Mouse (Mus musculus): ENCODE results near the gene Adamts9. TPM values are rescaled to one million over a fixed set of nuclear protein-coding genes. Genes with fewer than 3 reads are reported as not detected.

The Adamts9 gene
- polyA plus RNA-seq, 1 experiment from 2014 or later, result 8.2 TPM

DNA sequence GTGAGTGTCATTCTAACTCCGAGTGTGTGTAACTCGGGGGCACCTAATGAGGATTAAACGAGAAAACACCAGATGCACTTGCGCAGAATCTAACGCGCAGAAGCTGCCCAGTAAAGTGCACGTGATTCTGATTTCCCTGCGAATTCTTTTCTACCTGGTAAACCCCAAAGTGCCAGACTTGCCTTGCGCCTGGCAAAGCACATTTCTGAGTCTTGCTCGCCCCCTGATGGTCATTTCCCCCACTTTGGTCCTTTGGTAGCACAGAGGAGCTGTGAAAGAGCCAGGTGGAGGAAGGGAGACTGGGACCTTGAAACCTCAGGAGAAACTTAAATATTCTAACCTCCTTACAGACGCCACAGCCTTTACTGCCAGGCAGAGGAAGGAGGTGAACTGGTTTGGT, 199.7 kb downstream of the Adamts9 start:
- 8% methylated on average over 11 of the region's 11 CpGs for WGBS
- H3K4me1 ChIP-seq (ENCODE audit: control insufficient read depth, insufficient read depth, low read length), result no peaks in the 10 kb centered on the region
- DNase-seq (ENCODE audit: low spot score), result peak; percentile 81
- H3K9me3 ChIP-seq (ENCODE audit: control insufficient read depth, low read length), result no peaks in the 10 kb centered on the region
- no peaks in the 10 kb centered on the region for H3K27me3 ChIP-seq (replicated peaks; ENCODE audit: control insufficient read depth, insufficient read depth, low read length)
- 0 out of 2 replicates have a peak overlapping the region, but pooled peaks have one; percentile 2 for H3K4me3 ChIP-seq (ENCODE audit: low read depth, low read length)
- peak overlapping the region; percentile 40 for H3K4me2 ChIP-seq (ENCODE audit: low read depth, low read length)
- no peak overlapping the region for H3K27ac ChIP-seq (replicated peaks; ENCODE audit: low read depth, low read length)
- ATAC-seq (ENCODE audit: low read depth), result peak; percentile 62; the same call in 1 of the 2 replicates
- no peak overlapping the region for H3K9ac ChIP-seq (ENCODE audit: low read depth, low read length)
- H3K36me3 ChIP-seq (ENCODE audit: control insufficient read depth, insufficient read depth, low read length), result no peaks in the 10 kb centered on the region

GRCm38 (mm10) chr6:92737116-92737515, 206.2 kb downstream of the Adamts9 start:
- Histone ChIP-seq H3K36me3 (ENCODE audit: control insufficient read depth, insufficient read depth, low read length) (no peaks in the 10 kb centered on the region), H3K27me3 (replicated peaks; ENCODE audit: control insufficient read depth, insufficient read depth, low read length) (no peaks in the 10 kb centered on the region), H3K4me3 (ENCODE audit: low read depth, low read length) (no peak overlapping the region), H3K4me2 (ENCODE audit: low read depth, low read length) (no peak overlapping the region), H3K9ac (ENCODE audit: low read depth, low read length) (no peak overlapping the region), H3K4me1 (ENCODE audit: control insufficient read depth, insufficient read depth, low read length) (no peaks in the 10 kb centered on the region), H3K9me3 (ENCODE audit: control insufficient read depth, low read length) (peaks cover 13% of the 10 kb centered on the region; the same call in 1 of the 2 replicates), H3K27ac (replicated peaks; ENCODE audit: low read depth, low read length) (no peak overlapping the region)
- ATAC-seq (ENCODE audit: low read depth) (no peak), DNase-seq (ENCODE audit: low spot score) (no peak)
- WGBS, result 85% methylated on average over 1 of the region's 1 CpGs

GRCm38 (mm10) chr6:92733651-92734050, 209.6 kb downstream of the Adamts9 start:
- no peak for ATAC-seq (ENCODE audit: low read depth)
- Histone ChIP-seq H3K4me2 (ENCODE audit: low read depth, low read length) (no peak overlapping the region), H3K36me3 (ENCODE audit: control insufficient read depth, insufficient read depth, low read length) (no peaks in the 10 kb centered on the region), H3K4me1 (ENCODE audit: control insufficient read depth, insufficient read depth, low read length) (peaks cover under 1% of the 10 kb centered on the region), H3K27ac (replicated peaks; ENCODE audit: low read depth, low read length) (no peak overlapping the region), H3K9ac (ENCODE audit: low read depth, low read length) (no peak overlapping the region), H3K9me3 (ENCODE audit: control insufficient read depth, low read length) (peaks cover 13% of the 10 kb centered on the region; the same call in 1 of the 2 replicates), H3K27me3 (replicated peaks; ENCODE audit: control insufficient read depth, insufficient read depth, low read length) (no peaks in the 10 kb centered on the region), H3K4me3 (ENCODE audit: low read depth, low read length) (no peak overlapping the region)
- no peak for DNase-seq (ENCODE audit: low spot score)

DNA sequence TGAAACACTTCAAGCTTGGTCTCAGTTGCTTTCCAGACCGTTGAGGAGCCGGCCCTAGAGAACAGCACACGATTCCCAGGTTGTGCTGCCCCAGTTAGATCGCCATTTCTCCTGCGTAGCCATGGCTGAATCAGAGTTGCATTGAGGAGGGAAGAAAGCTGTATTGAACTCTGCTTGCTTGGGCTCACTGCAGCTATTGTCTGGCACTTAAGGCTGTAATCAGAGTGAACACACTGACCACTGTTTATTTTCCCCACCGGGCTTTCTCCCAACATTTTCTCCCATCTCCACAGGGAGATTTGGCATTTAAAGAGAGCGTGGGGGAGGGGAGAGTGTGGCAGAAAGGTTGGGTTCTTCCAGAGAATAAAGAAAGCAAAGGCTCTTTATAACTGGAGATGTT, 214.8 kb downstream of the Adamts9 start:
- Histone ChIP-seq H3K4me1 (ENCODE audit: control insufficient read depth, insufficient read depth, low read length) (peaks cover 9% of the 10 kb centered on the region), H3K27ac (replicated peaks; ENCODE audit: low read depth, low read length) (no peak overlapping the region), H3K36me3 (ENCODE audit: control insufficient read depth, insufficient read depth, low read length) (no peaks in the 10 kb centered on the region), H3K9me3 (ENCODE audit: control insufficient read depth, low read length) (peaks cover 4% of the 10 kb centered on the region; the same call in 1 of the 2 replicates), H3K9ac (ENCODE audit: low read depth, low read length) (no peak overlapping the region), H3K4me2 (ENCODE audit: low read depth, low read length) (peak overlapping the region; percentile 26), H3K4me3 (ENCODE audit: low read depth, low read length) (no peak overlapping the region), H3K27me3 (replicated peaks; ENCODE audit: control insufficient read depth, insufficient read depth, low read length) (no peaks in the 10 kb centered on the region)
- WGBS, result 27% methylated on average over 7 of the region's 7 CpGs
- ATAC-seq (ENCODE audit: low read depth) (no peak), DNase-seq (ENCODE audit: low spot score) (no peak)

- Histone ChIP-seq H3K9me3 (ENCODE audit: control insufficient read depth, low read length) (0 out of 2 replicates have a peak, but pooled peaks cover 1% of the 10 kb centered on the region), H3K4me2 (ENCODE audit: low read depth, low read length) (peak overlapping the region; percentile 26), H3K27ac (replicated peaks; ENCODE audit: low read depth, low read length) (no peak overlapping the region), H3K36me3 (ENCODE audit: control insufficient read depth, insufficient read depth, low read length) (no peaks in the 10 kb centered on the region), H3K4me3 (ENCODE audit: low read depth, low read length) (no peak overlapping the region), H3K9ac (ENCODE audit: low read depth, low read length) (no peak overlapping the region), H3K27me3 (replicated peaks; ENCODE audit: control insufficient read depth, insufficient read depth, low read length) (no peaks in the 10 kb centered on the region), H3K4me1 (ENCODE audit: control insufficient read depth, insufficient read depth, low read length) (peaks cover 9% of the 10 kb centered on the region)
- ATAC-seq (ENCODE audit: low read depth), result peak; percentile 63; the same call in 1 of the 2 replicates
- peak; percentile 87 for DNase-seq (ENCODE audit: low spot score)
- 1% methylated on average over 10 of the region's 10 CpGs for WGBS
Measured at GRCm38 (mm10) chr6:92728084-92728483, 215.2 kb downstream of the Adamts9 start.

DNA sequence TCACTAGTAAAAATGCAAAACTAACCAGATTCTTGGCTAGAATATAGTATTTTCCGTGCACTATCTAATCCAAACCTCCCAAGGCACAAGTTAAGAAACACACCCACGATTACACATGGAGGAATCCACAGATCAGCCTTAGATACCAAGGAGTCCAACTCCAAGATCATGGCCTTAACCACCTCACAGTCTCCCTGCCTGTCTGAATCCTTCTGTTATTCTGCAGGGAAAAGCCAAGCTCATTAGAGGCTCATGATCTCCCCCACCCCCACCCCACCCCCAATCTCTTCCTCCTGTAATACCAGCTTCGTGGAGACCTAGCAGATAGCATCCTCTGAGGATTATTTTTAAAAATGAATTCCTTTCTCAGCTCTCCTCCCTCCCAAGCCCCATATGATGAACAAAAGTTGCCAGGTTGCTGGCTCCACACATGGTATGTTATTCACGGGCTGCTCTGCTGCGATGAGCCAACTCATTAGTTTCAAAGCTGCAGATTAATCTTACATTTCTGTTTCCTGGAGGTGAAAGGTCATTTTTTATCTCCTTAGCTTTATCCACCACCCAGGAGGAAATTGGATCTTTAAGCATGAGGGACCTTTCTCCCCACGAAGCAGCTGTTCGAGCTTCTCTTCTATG, 215.8 kb downstream of the Adamts9 start:
- WGBS, result 12% methylated on average over 7 of the region's 7 CpGs
- Histone ChIP-seq H3K4me3 (ENCODE audit: low read depth, low read length) (no peak overlapping the region), H3K27ac (replicated peaks; ENCODE audit: low read depth, low read length) (no peak overlapping the region), H3K9ac (ENCODE audit: low read depth, low read length) (no peak overlapping the region), H3K27me3 (replicated peaks; ENCODE audit: control insufficient read depth, insufficient read depth, low read length) (no peaks in the 10 kb centered on the region), H3K4me2 (ENCODE audit: low read depth, low read length) (no peak overlapping the region), H3K4me1 (ENCODE audit: control insufficient read depth, insufficient read depth, low read length) (peaks cover 9% of the 10 kb centered on the region), H3K9me3 (ENCODE audit: control insufficient read depth, low read length) (no peaks in the 10 kb centered on the region), H3K36me3 (ENCODE audit: control insufficient read depth, insufficient read depth, low read length) (no peaks in the 10 kb centered on the region)
- ATAC-seq (ENCODE audit: low read depth), result 0 out of 2 replicates have a peak, but pooled peaks have one; percentile 57
- DNase-seq (ENCODE audit: low spot score), result peak; percentile 52

DNA sequence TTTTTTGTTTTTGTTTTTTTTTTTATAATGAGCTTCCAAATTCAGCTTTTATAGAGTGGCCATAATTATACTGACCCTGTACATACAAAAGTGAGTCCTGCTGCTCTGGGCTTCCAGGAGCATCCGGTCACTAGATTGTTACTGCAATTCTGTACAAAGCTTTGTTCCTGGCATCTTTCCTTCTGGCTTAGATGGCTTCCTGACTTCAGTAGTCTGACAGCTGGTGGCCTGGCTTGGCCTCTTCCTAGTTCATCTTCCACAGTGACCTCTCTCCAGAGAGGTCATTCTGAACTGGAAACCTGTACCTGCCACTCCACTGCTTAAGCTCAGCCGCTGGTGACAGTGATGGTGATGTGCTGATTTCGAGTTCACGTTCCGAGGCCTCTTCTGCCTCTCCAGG, 217.2 kb downstream of the Adamts9 start:
- Histone ChIP-seq H3K9ac (ENCODE audit: low read depth, low read length) (no peak overlapping the region), H3K4me1 (ENCODE audit: control insufficient read depth, insufficient read depth, low read length) (peaks cover 9% of the 10 kb centered on the region), H3K4me2 (ENCODE audit: low read depth, low read length) (no peak overlapping the region), H3K27me3 (replicated peaks; ENCODE audit: control insufficient read depth, insufficient read depth, low read length) (no peaks in the 10 kb centered on the region), H3K27ac (replicated peaks; ENCODE audit: low read depth, low read length) (no peak overlapping the region), H3K4me3 (ENCODE audit: low read depth, low read length) (no peak overlapping the region), H3K9me3 (ENCODE audit: control insufficient read depth, low read length) (no peaks in the 10 kb centered on the region), H3K36me3 (ENCODE audit: control insufficient read depth, insufficient read depth, low read length) (no peaks in the 10 kb centered on the region)
- ATAC-seq (ENCODE audit: low read depth) (no peak), DNase-seq (ENCODE audit: low spot score) (no peak)
- WGBS, result 63% methylated on average over 5 of the region's 5 CpGs

DNA sequence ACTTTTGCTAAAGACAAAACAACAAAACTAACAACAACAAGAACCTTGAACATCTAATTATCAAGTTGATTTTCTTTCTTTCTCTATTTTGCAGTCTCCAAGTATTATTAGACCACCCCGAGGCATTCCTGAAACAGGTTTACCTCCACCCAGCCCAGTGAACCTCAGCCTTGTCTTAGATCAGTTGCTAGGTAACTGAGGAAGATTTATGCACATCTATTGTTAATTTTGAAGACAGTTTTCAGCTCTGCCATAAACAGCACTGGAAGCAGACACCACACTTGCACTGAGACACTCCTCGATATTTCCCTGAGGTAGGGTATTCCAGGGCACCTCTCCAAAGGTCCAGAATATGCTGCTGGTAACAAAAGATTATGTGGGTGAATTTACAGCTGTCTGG, 218.9 kb downstream of the Adamts9 start:
- H3K4me3 ChIP-seq (ENCODE audit: low read depth, low read length), result no peak overlapping the region
- peaks cover 9% of the 10 kb centered on the region for H3K4me1 ChIP-seq (ENCODE audit: control insufficient read depth, insufficient read depth, low read length)
- 73% methylated on average over 2 of the region's 2 CpGs for WGBS

More for the DNA sequence above, 218.9 kb downstream of the Adamts9 start:
- DNase-seq (ENCODE audit: low spot score), result no peak
- Histone ChIP-seq H3K36me3 (ENCODE audit: control insufficient read depth, insufficient read depth, low read length) (no peaks in the 10 kb centered on the region), H3K9ac (ENCODE audit: low read depth, low read length) (no peak overlapping the region), H3K27me3 (replicated peaks; ENCODE audit: control insufficient read depth, insufficient read depth, low read length) (no peaks in the 10 kb centered on the region), H3K9me3 (ENCODE audit: control insufficient read depth, low read length) (no peaks in the 10 kb centered on the region), H3K4me2 (ENCODE audit: low read depth, low read length) (no peak overlapping the region), H3K27ac (replicated peaks; ENCODE audit: low read depth, low read length) (no peak overlapping the region)
- no peak for ATAC-seq (ENCODE audit: low read depth)

All from embryonic facial prominence, embryonic 14.5 days (tissue).